Mouse (Mus musculus): ENCODE data around the gene AI597479. TPM values are rescaled to one million over a fixed set of nuclear protein-coding genes. Genes with fewer than 3 reads are reported as not detected.

Gene AI597479
- total and polyA plus RNA-seq, 3 experiments, result 15.3 to 20.1 TPM; not detected in 1

GRCm38 (mm10) chr1:43147474-43147873 lies 49.0 kb downstream of the AI597479 start:
- H3K36me3 ChIP-seq (ENCODE audit: control insufficient read depth in 1 of 2, insufficient read depth in 2 of 2, low read length in 2 of 2), result no peaks in the 10 kb centered on the region
- H3K9me3 ChIP-seq (replicated peaks; ENCODE audit: insufficient read depth, low read length), result no peaks in the 10 kb centered on the region
- no peaks in the 10 kb centered on the region for H3K79me2 ChIP-seq (ENCODE audit: control insufficient read depth, insufficient read depth, low read length, poor library complexity)
- TF ChIP-seq POLR2A (IDR thresholded peaks at IDR 0.05; ENCODE audit: control insufficient read depth in 1 of 2, insufficient read depth in 1 of 2, low read depth in 1 of 2, low read length in 2 of 2, poor library complexity in 1 of 2), result no peak
- TF ChIP-seq MYB (IDR thresholded peaks at IDR 0.05; ENCODE audit: low read depth, low read length), result no peak
- no peak for TF ChIP-seq EP300 (IDR thresholded peaks at IDR 0.05; ENCODE audit: low read depth in 1 of 2, low read length in 2 of 2)
- H3K4me1 ChIP-seq (ENCODE audit: control insufficient read depth in 1 of 2, insufficient read depth in 2 of 2, low read length in 2 of 2), result no peaks in the 10 kb centered on the region
- H3K27ac ChIP-seq (ENCODE audit: control insufficient read depth, low read depth, low read length), result no peak overlapping the region
- DNase-seq (ENCODE audit: low read depth, low spot score), result no peak
- H3K27me3 ChIP-seq (ENCODE audit: control insufficient read depth in 1 of 2, insufficient read depth in 2 of 2, low read length in 2 of 2), result peaks cover 0 to 1% of the 10 kb centered on the region in 2 experiments; a peak in 2 of 4 replicates
- H3K4me3 ChIP-seq (ENCODE audit: control insufficient read depth in 1 of 2, insufficient read depth in 1 of 2, low read depth in 2 of 2, low read length in 2 of 2), result no peak overlapping the region
- no peak overlapping the region for H3K9ac ChIP-seq (ENCODE audit: control insufficient read depth, low read depth, low read length, poor library complexity, severe bottlenecking)

- Histone ChIP-seq H3K27me3 (ENCODE audit: control insufficient read depth in 1 of 2, insufficient read depth in 2 of 2, low read length in 2 of 2) (peaks cover 0 to 1% of the 10 kb centered on the region in 2 experiments; a peak in 2 of 4 replicates), H3K9ac (ENCODE audit: control insufficient read depth, low read depth, low read length, poor library complexity, severe bottlenecking) (no peak overlapping the region), H3K36me3 (ENCODE audit: control insufficient read depth in 1 of 2, insufficient read depth in 2 of 2, low read length in 2 of 2) (no peaks in the 10 kb centered on the region), H3K27ac (ENCODE audit: control insufficient read depth, low read depth, low read length) (no peak overlapping the region), H3K4me1 (ENCODE audit: control insufficient read depth in 1 of 2, insufficient read depth in 2 of 2, low read length in 2 of 2) (no peaks in the 10 kb centered on the region), H3K4me3 (ENCODE audit: control insufficient read depth in 1 of 2, insufficient read depth in 1 of 2, low read depth in 2 of 2, low read length in 2 of 2) (no peak overlapping the region), H3K9me3 (replicated peaks; ENCODE audit: insufficient read depth, low read length) (no peaks in the 10 kb centered on the region), H3K79me2 (ENCODE audit: control insufficient read depth, insufficient read depth, low read length, poor library complexity) (no peaks in the 10 kb centered on the region)
- TF ChIP-seq TAL1 (IDR thresholded peaks at IDR 0.05; ENCODE audit: low read length), result no peak
- TF ChIP-seq HCFC1 (IDR thresholded peaks at IDR 0.05; ENCODE audit: low read depth, low read length), result no peak
- no peak for TF ChIP-seq UBTF (IDR thresholded peaks at IDR 0.05; ENCODE audit: borderline replicate concordance, insufficient read depth, low read depth, low read length)
- no peak for TF ChIP-seq MXI1 (IDR thresholded peaks at IDR 0.05; ENCODE audit: low read depth, low read length)
- no peak for TF ChIP-seq POLR2AphosphoS2 (IDR thresholded peaks at IDR 0.05; ENCODE audit: low read length)
- TF ChIP-seq RAD21 (IDR thresholded peaks at IDR 0.05; ENCODE audit: low read depth, low read length), result no peak
- TF ChIP-seq TCF12 (IDR thresholded peaks at IDR 0.05; ENCODE audit: low read depth, low read length), result no peak
- no peak for TF ChIP-seq MAFK (IDR thresholded peaks at IDR 0.05; ENCODE audit: borderline replicate concordance, low read depth, low read length)
- no peak for DNase-seq (ENCODE audit: low read depth, low spot score)
Measured at GRCm38 (mm10) chr1:43150225-43150624, 51.7 kb downstream of the AI597479 start.

- no peak for DNase-seq (ENCODE audit: low read depth, low spot score)
- Histone ChIP-seq H3K27ac (ENCODE audit: control insufficient read depth, low read depth, low read length) (no peak overlapping the region), H3K79me2 (ENCODE audit: control insufficient read depth, insufficient read depth, low read length, poor library complexity) (no peaks in the 10 kb centered on the region), H3K4me1 (ENCODE audit: control insufficient read depth in 1 of 2, insufficient read depth in 2 of 2, low read length in 2 of 2) (no peaks in the 10 kb centered on the region), H3K9me3 (replicated peaks; ENCODE audit: insufficient read depth, low read length) (no peaks in the 10 kb centered on the region), H3K27me3 (ENCODE audit: control insufficient read depth in 1 of 2, insufficient read depth in 2 of 2, low read length in 2 of 2) (no peaks in the 10 kb centered on the region; a peak in 1 of 4 replicates), H3K36me3 (ENCODE audit: control insufficient read depth in 1 of 2, insufficient read depth in 2 of 2, low read length in 2 of 2) (no peaks in the 10 kb centered on the region), H3K9ac (ENCODE audit: control insufficient read depth, low read depth, low read length, poor library complexity, severe bottlenecking) (no peak overlapping the region), H3K4me3 (ENCODE audit: control insufficient read depth in 1 of 2, insufficient read depth in 1 of 2, low read depth in 2 of 2, low read length in 2 of 2) (no peak overlapping the region)
- TF ChIP-seq KAT2A (conservative IDR thresholded peaks at IDR 0.05; ENCODE audit: low read depth, low read length), result no peak
- no peak for TF ChIP-seq TAL1 (IDR thresholded peaks at IDR 0.05; ENCODE audit: low read length)
- TF ChIP-seq MAFK (IDR thresholded peaks at IDR 0.05; ENCODE audit: borderline replicate concordance, low read depth, low read length), result no peak
- no peak for TF ChIP-seq POLR2AphosphoS2 (IDR thresholded peaks at IDR 0.05; ENCODE audit: low read length)
- no peak for TF ChIP-seq MXI1 (IDR thresholded peaks at IDR 0.05; ENCODE audit: low read depth, low read length)
- TF ChIP-seq SIN3A (IDR thresholded peaks at IDR 0.05; ENCODE audit: low read length), result no peak
- no peak for TF ChIP-seq NELFE (IDR thresholded peaks at IDR 0.05; ENCODE audit: low read depth, low read length)
Measured at GRCm38 (mm10) chr1:43152626-43153025, 54.1 kb downstream of the AI597479 start.

Measured in MEL (cell line).